Mouse (Mus musculus) heart, embryonic 14.5 days (tissue): ENCODE measurements around the gene Tln2. TPM values are rescaled to one million over a fixed set of nuclear protein-coding genes. Genes with fewer than 3 reads are reported as not detected.

Source experiments
- ATAC-seq: fragments of 200-750 bp; cut with Nextera tagmentation; 2 replicates; pipeline ENCODE4 v1.8.0; 2017; ENCODE audit warnings: low read depth, moderate TSS enrichment; ENCODE audit not compliant: insufficient number of reproducible peaks, insufficient read depth, low FRiP score
- H3K27ac ChIP-seq, 2 experiments: fragments of 200-500 bp in 1 of 2; fragments of 300-500 bp in 1 of 2; sonication (generic) in 1 of 2; replicated peaks in 1 of 2; 2 replicates each; pipeline ENCODE4 v1.5.1; 2012 to 2014; ENCODE audit warnings: low read depth in 2 of 2, low read length in 2 of 2, control low read depth in 1 of 2, mild to moderate bottlenecking in 1 of 2, mixed read lengths in 1 of 2; ENCODE audit not compliant: control insufficient read depth in 1 of 2, insufficient read depth in 1 of 2
- H3K27me3 ChIP-seq: fragments of 300-500 bp; sonication (generic); 2 replicates; pipeline ENCODE4 v1.6.1; 2014; ENCODE audit warnings: mild to moderate bottlenecking, low read length, control low read depth; ENCODE audit not compliant: control insufficient read depth, insufficient read depth
- H3K36me3 ChIP-seq: fragments of 300-500 bp; sonication (generic); 2 replicates; pipeline ENCODE4 v1.6.1; 2014; ENCODE audit warnings: mild to moderate bottlenecking, control low read depth, low read length, mixed read lengths; ENCODE audit not compliant: control insufficient read depth, insufficient read depth
- H3K4me1 ChIP-seq, 2 experiments: fragments of 200-500 bp in 1 of 2; fragments of 300-500 bp in 1 of 2; sonication (generic) in 1 of 2; 2 replicates each; pipeline ENCODE4 v1.6.1; 2012 to 2014; ENCODE audit warnings: low read length in 2 of 2, control low read depth in 1 of 2, mixed read lengths in 1 of 2; ENCODE audit not compliant: control insufficient read depth in 2 of 2, insufficient read depth in 2 of 2
- H3K4me2 ChIP-seq: fragments of 300-500 bp; sonication (generic); 2 replicates; pipeline ENCODE4 v1.6.1; 2014; ENCODE audit warnings: mild to moderate bottlenecking, low read length
- H3K4me3 ChIP-seq, 2 experiments: fragments of 200-500 bp in 1 of 2; fragments of 300-500 bp in 1 of 2; sonication (generic) in 1 of 2; 2 replicates each; pipeline ENCODE4 v1.5.1; 2012 to 2014; ENCODE audit warnings: low read length in 2 of 2, mild to moderate bottlenecking in 2 of 2, control low read depth in 1 of 2, low read depth in 1 of 2, moderate library complexity in 1 of 2; ENCODE audit not compliant: control insufficient read depth in 1 of 2, insufficient read depth in 1 of 2
- H3K9ac ChIP-seq: fragments of 300-500 bp; sonication (generic); 2 replicates; pipeline ENCODE4 v1.6.1; 2014; ENCODE audit warnings: mild to moderate bottlenecking, low read length
- H3K9me3 ChIP-seq: fragments of 300-500 bp; sonication (generic); 2 replicates; pipeline ENCODE4 v1.6.1; 2016; ENCODE audit warnings: low read length, control low read depth; ENCODE audit not compliant: control insufficient read depth
- WGBS: fragments of 180-500 bp; shearing (Covaris S2); extraction: QIAGEN DNeasy Blood & Tissue Kit; methylation state at CpG from one replicate; pipeline ENCODE4 v1.1.7; 2014; 5-methylcytosine and 5-hydroxymethylcytosine counted together
- polyA plus RNA-seq: library from polyadenylated mRNA; unstranded; fragments of >200 nt; fragmentation: Nextera tagmentation; extraction: Ambion mirVana; gene quantifications from 2 replicates; pipeline ENCODE4 v1.2.1, GENCODE M21; 2014

Gene Tln2
- polyA plus RNA-seq, 1 experiment from 2014 or later = 66.0 TPM

DNA sequence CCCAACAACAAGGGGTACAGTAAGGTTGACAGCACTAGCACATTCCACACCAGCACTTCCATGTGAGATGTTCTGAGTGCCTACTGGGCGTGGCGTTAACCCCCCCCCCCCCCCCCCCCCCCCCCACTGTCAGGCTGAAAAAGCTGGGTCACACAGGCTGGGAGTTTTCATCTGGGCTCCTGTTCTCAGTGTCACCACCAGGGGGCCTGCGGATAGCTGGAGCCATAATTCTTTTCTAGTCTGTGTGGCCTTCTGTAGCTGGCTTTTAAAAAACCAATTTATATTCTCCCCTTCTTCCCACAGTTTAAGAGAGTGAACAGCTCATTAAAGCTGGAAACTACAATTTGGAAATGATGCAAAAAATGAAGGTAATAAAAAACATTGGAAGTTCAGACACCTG is 244.1 kb downstream of the Tln2 start:
- Histone ChIP-seq H3K4me1 (no peaks in the 10 kb centered on the region; a peak in 1 of 4 replicates), H3K9me3 (no peaks in the 10 kb centered on the region), H3K9ac (no peak overlapping the region), H3K36me3 (peaks cover 38% of the 10 kb centered on the region), H3K27me3 (no peaks in the 10 kb centered on the region), H3K27ac (no peak overlapping the region), H3K4me2 (no peak overlapping the region), H3K4me3 (no peak overlapping the region)
- 19% methylated on average over 1 of the region's 3 CpGs for WGBS
- ATAC-seq = no peak

DNA sequence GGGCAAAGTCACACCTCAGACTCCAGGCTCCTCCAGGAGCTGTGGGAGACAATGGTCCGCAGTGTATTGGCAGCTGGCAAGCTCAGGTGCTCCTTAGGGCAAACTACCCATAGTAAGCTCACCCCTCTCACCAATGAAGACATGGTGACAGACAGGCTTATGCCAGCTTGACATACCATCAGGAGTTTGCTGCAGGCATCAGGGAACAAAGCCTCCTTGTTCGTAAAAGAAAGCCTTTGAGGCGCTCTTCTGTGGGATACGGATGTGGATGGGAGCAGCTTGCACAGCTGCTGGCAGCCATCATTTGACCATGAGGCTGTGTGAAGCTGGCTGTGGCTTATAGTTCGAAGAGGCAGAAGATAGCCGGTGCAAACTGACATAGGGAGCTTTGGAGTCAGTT is 254.5 kb downstream of the Tln2 start:
- Histone ChIP-seq H3K36me3 (peaks cover 82% of the 10 kb centered on the region), H3K9ac (no peak overlapping the region)
- 89% methylated on average over 6 of the region's 6 CpGs for WGBS

DNA sequence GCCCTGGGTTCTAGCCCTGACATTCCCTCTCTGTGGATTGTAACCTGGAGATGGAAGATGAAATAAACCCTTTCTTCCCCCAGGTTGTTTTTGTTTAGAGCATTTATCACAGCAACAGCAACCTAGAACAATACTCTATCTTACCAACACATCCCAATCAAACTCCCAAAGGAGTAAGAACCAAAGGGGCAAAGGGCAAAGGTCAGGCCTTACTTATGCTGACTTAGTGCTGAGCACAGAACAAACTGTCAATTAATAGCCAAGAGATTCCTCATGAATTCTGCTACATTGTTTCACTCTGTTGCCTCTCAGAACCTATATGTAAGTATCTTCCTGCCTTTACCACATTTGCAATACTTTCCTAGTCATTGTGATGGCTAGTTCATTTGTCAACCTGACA is 255.5 kb downstream of the Tln2 start:
- no peaks in the 10 kb centered on the region for H3K9me3 ChIP-seq
- no peak overlapping the region for H3K27ac ChIP-seq
- no peaks in the 10 kb centered on the region for H3K27me3 ChIP-seq
- no peak overlapping the region for H3K4me3 ChIP-seq
- no peak overlapping the region for H3K9ac ChIP-seq
- H3K36me3 ChIP-seq = peaks cover 82% of the 10 kb centered on the region
- ATAC-seq = no peak
- no peaks in the 10 kb centered on the region for H3K4me1 ChIP-seq
- H3K4me2 ChIP-seq = no peak overlapping the region

More for the DNA sequence above, 254.5 kb downstream of the Tln2 start:
- Histone ChIP-seq H3K27ac (no peak overlapping the region), H3K4me2 (no peak overlapping the region), H3K27me3 (no peaks in the 10 kb centered on the region), H3K9me3 (no peaks in the 10 kb centered on the region), H3K4me1 (no peaks in the 10 kb centered on the region), H3K4me3 (no peak overlapping the region)
- no peak for ATAC-seq

DNA sequence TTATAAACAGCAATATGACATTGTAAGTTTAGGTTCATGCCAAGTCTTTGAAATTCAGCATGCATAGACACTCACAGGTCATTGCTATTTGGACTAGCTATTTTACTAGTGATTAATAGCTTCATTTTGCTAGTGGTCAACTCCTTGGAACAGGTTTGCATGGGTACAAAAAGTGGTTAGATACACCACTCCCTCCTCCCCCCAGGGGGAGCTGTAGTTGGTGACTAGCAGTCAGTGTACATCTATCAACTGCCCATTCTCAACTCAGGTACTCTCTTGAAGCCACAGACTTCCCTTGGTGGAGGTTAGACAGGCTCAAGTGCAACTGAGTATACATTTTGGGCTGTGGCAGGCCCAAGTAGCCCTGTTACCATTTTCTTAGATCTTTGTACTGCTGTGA is 256.5 kb downstream of the Tln2 start:
- Histone ChIP-seq H3K27me3 (no peaks in the 10 kb centered on the region), H3K27ac (no peak overlapping the region), H3K36me3 (peaks cover 73% of the 10 kb centered on the region), H3K9ac (no peak overlapping the region), H3K9me3 (no peaks in the 10 kb centered on the region), H3K4me1 (no peaks in the 10 kb centered on the region), H3K4me2 (no peak overlapping the region), H3K4me3 (no peak overlapping the region)
- no peak for ATAC-seq

DNA sequence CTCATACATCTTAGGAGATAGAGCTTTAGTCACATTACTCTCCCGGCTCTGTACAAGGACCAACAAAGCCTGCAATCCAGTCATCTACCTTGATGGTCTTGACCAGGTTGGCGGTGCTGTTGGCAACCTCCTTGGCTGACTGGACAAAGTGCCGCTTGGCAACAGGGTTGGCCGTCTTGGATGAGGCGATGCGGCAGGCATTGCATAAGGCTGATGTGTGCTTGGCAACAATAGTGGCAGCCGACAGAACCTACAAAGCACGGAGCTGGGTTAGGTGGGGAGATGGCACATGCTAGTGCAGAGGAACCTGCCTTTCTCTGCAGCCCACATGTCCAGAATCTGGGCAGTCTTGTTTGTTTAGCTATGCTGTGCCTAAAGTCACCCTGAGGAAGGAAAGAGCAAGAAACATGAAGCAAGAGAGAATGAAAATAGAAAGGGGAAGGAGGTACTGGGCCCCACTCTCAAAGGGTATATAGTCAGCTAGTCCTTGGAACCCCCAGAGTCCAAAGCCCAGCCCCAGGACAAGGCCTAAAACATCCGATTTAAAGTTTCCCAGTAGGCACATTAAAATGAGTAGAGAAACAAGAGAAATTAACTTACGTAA is 257.0 kb downstream of the Tln2 start:
- no peak overlapping the region for H3K9ac ChIP-seq
- H3K4me3 ChIP-seq = no peak overlapping the region
- no peak for ATAC-seq
- peaks cover 73% of the 10 kb centered on the region for H3K36me3 ChIP-seq
- no peaks in the 10 kb centered on the region for H3K27me3 ChIP-seq
- H3K4me2 ChIP-seq = no peak overlapping the region
- 94% methylated on average over 10 of the region's 10 CpGs for WGBS
- no peak overlapping the region for H3K27ac ChIP-seq
- no peaks in the 10 kb centered on the region for H3K4me1 ChIP-seq
- no peaks in the 10 kb centered on the region for H3K9me3 ChIP-seq

DNA sequence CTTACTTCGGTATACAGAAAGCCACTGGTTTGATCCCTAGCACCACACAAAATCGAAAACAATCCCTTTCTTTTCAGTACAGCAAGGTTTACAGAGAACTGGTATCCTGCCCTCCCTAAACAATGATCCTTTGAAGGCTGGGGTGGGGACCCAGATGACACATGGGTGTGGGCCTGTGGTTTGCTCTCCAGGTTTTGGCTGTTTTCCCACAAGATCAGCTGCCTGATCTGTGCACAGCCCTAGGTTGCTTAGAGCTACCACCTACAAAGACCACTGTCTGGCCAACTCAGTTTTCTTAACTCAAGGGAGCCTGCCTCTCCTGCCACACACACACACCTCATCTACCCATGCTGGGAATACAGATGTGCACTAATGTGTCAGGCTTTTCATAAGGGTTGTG is 257.9 kb downstream of the Tln2 start:
- no peak overlapping the region for H3K4me2 ChIP-seq
- no peaks in the 10 kb centered on the region for H3K9me3 ChIP-seq
- WGBS = 97% methylated on average over 2 of the region's 2 CpGs
- peaks cover 68% of the 10 kb centered on the region for H3K36me3 ChIP-seq
- no peak overlapping the region for H3K9ac ChIP-seq
- no peaks in the 10 kb centered on the region for H3K27me3 ChIP-seq
- H3K27ac ChIP-seq = no peak overlapping the region
- no peak overlapping the region for H3K4me3 ChIP-seq
- no peak for ATAC-seq
- no peaks in the 10 kb centered on the region for H3K4me1 ChIP-seq

DNA sequence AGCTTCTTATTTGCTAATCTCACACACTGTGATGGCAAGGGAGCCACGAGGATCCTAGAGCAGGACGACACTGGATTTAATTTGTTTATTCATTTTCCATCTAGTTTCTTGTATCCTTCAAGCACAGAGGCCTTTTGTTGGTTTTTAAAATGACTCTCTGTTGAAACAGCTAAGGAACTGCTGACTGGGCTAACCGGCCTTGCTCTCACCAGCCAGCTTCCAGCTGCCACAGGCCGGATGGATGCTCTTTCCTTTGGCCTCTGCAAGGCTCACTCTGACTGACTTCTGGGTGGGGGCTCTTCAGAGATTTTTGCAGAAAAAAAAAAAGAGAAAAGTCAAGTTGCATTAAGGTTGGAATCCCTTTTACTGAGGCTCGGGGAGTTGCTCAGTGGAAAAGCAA is 258.7 kb downstream of the Tln2 start:
- no peak for ATAC-seq
- no peak overlapping the region for H3K4me3 ChIP-seq
- WGBS = 82% methylated on average over 5 of the region's 5 CpGs

DNA sequence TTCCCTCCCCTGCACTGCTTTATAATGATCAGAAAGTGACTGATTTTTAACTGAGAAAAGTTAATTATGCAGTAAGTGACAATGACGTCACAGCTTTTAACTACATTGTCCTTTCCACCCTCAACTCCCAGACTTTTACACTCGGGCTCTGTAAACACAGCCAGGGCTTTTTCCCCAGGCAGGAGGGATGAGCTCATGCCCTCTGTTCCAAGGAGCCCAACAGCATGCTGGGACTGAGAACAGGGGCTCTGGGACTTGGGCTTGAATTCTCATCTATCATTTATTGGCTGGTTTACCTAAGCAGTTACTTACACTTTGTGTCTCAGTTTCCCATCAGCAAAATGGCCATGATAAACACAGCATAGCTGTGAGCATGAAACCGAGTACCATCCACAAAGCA is 259.2 kb downstream of the Tln2 start:
- peaks cover 63% of the 10 kb centered on the region for H3K36me3 ChIP-seq
- H3K4me2 ChIP-seq = no peak overlapping the region
- no peak for ATAC-seq
- H3K9ac ChIP-seq = no peak overlapping the region
- no peaks in the 10 kb centered on the region for H3K9me3 ChIP-seq
- no peaks in the 10 kb centered on the region for H3K27me3 ChIP-seq
- H3K4me1 ChIP-seq = no peaks in the 10 kb centered on the region
- H3K4me3 ChIP-seq = no peak overlapping the region
- H3K27ac ChIP-seq = no peak overlapping the region
- 52% methylated on average over 3 of the region's 3 CpGs for WGBS

More for the DNA sequence above, 258.7 kb downstream of the Tln2 start:
- Histone ChIP-seq H3K27ac (no peak overlapping the region), H3K36me3 (peaks cover 61% of the 10 kb centered on the region), H3K27me3 (no peaks in the 10 kb centered on the region), H3K9me3 (no peaks in the 10 kb centered on the region), H3K4me2 (no peak overlapping the region), H3K9ac (no peak overlapping the region), H3K4me1 (no peaks in the 10 kb centered on the region)
